Mouse (Mus musculus) forebrain, embryonic 11.5 days (tissue): ENCODE data around the gene Pdlim3. TPM values are rescaled to one million over a fixed set of nuclear protein-coding genes. Genes with fewer than 3 reads are reported as not detected.
A peak's percentile ranks its signal among the peaks of the same experiment; 100 is the strongest.
"Not testable (repeated sequence)": the region's sequence is repeated elsewhere in the genome, so short reads cannot be mapped to it uniquely, and the experiment has no call there.

Experiments used
- ATAC-seq: fragments of 200-750 bp; cut with Nextera tagmentation; replicated peaks from 2 replicates; pipeline ENCODE4 v1.8.0; 2017; ENCODE audit warnings: moderate TSS enrichment; ENCODE audit not compliant: low FRiP score
- DNase-seq: peaks from one replicate; pipeline ENCODE4 v3.0.0-alpha.2; 2017; ENCODE audit warnings: low spot score
- H3K27ac ChIP-seq: fragments of 300-500 bp; sonication (generic); 2 replicates; pipeline ENCODE4 v1.5.1; 2014; ENCODE audit warnings: low read depth, low read length
- H3K27me3 ChIP-seq: fragments of 300-500 bp; sonication (generic); 2 replicates; pipeline ENCODE4 v1.6.1; 2014; ENCODE audit warnings: mild to moderate bottlenecking, low read length, mixed read lengths; ENCODE audit not compliant: control insufficient read depth, insufficient read depth
- H3K36me3 ChIP-seq: fragments of 300-500 bp; sonication (generic); 2 replicates; pipeline ENCODE4 v1.6.1; 2014; ENCODE audit warnings: mild to moderate bottlenecking, low read length, moderate library complexity, mixed read lengths; ENCODE audit not compliant: control insufficient read depth, insufficient read depth
- H3K4me1 ChIP-seq: fragments of 300-500 bp; sonication (generic); replicated peaks from 2 replicates; pipeline ENCODE4 v1.6.1; 2014; ENCODE audit warnings: low read length, mixed read lengths; ENCODE audit not compliant: control insufficient read depth, insufficient read depth
- H3K4me2 ChIP-seq: fragments of 300-500 bp; sonication (generic); 2 replicates; pipeline ENCODE4 v1.6.1; 2014; ENCODE audit warnings: low read depth, mild to moderate bottlenecking, low read length, moderate library complexity, mixed read lengths; ENCODE audit not compliant: severe bottlenecking
- H3K4me3 ChIP-seq: fragments of 300-500 bp; sonication (generic); 2 replicates; pipeline ENCODE4 v1.5.1; 2014; ENCODE audit warnings: low read depth, low read length
- H3K9ac ChIP-seq: fragments of 300-500 bp; sonication (generic); 2 replicates; pipeline ENCODE4 v1.6.1; 2014; ENCODE audit warnings: low read length
- H3K9me3 ChIP-seq: fragments of 300-500 bp; sonication (generic); 2 replicates; pipeline ENCODE4 v1.6.1; 2016; ENCODE audit warnings: low read length, mixed read lengths; ENCODE audit not compliant: control insufficient read depth
- WGBS: fragments of 180-500 bp; shearing (Covaris S2); extraction: QIAGEN DNeasy Blood & Tissue Kit; methylation state at CpG from one replicate; pipeline ENCODE4 v1.1.7; 2014; 5-methylcytosine and 5-hydroxymethylcytosine counted together
- polyA plus RNA-seq: library from polyadenylated mRNA; unstranded; fragments of >200 nt; fragmentation: Nextera tagmentation; extraction: Ambion mirVana; gene quantifications from 2 replicates; pipeline ENCODE4 v1.2.1, GENCODE M21; 2014

Pdlim3 gene
- polyA plus RNA-seq, 1 experiment from 2014 or later = 10.0 TPM

DNA sequence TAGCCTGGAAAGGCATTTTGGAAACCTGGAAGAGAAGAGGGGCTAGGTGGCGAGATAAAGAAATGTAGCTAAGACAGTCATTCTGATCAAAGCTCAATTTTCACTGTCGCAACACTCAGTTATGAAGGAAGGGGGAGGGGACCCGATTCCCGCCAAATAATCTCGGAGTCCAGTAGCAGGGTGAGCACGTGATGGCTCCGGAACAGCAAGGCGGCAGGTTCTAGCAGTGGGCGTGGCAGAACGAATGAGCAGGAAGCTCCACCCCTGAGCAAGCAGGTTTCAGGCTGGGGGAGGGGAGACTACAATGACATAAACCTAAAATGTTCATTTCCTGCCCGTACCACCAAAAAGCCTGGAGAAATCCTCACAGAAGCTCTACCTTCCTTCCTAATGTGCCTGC lies 13.7 kb upstream of the Pdlim3 start:
- not testable (repeated sequence) for H3K4me2 ChIP-seq, H3K9ac ChIP-seq, H3K27me3 ChIP-seq, ATAC-seq, H3K4me3 ChIP-seq, H3K4me1 ChIP-seq, H3K36me3 ChIP-seq, H3K27ac ChIP-seq, DNase-seq, H3K9me3 ChIP-seq
- WGBS = 89% methylated on average over 11 of the region's 11 CpGs

GRCm38 (mm10) chr8:45872077-45872476 lies 13.2 kb upstream of the Pdlim3 start:
- ATAC-seq (no peak), DNase-seq (no peak)
- 86% methylated on average over 7 of the region's 7 CpGs for WGBS
- no peaks in the 10 kb centered on the region for H3K4me1 ChIP-seq
- no peak overlapping the region for H3K4me3 ChIP-seq
- H3K4me2 ChIP-seq = no peak overlapping the region
- H3K9ac ChIP-seq = no peak overlapping the region
- no peaks in the 10 kb centered on the region for H3K36me3 ChIP-seq
- no peak overlapping the region for H3K27ac ChIP-seq
- no peaks in the 10 kb centered on the region for H3K27me3 ChIP-seq
- H3K9me3 ChIP-seq = no peaks in the 10 kb centered on the region

GRCm38 (mm10) chr8:45874945-45875626 lies 10.2 kb upstream of the Pdlim3 start:
- H3K9ac ChIP-seq = peak overlapping the region; percentile 23; the same call in 1 of the 2 replicates
- peak; percentile 79 for ATAC-seq

GRCm38 (mm10) chr8:45876397-45876796 lies 8.9 kb upstream of the Pdlim3 start:
- Histone ChIP-seq H3K27me3 (no peaks in the 10 kb centered on the region), H3K4me1 (no peaks in the 10 kb centered on the region), H3K27ac (no peak overlapping the region), H3K4me3 (no peak overlapping the region), H3K36me3 (no peaks in the 10 kb centered on the region), H3K9ac (no peak overlapping the region), H3K4me2 (no peak overlapping the region), H3K9me3 (peaks cover 3% of the 10 kb centered on the region; the same call in 1 of the 2 replicates)
- DNase-seq (no peak), ATAC-seq (0 out of 2 replicates have a peak, but pooled peaks have one; percentile 45)
- 68% methylated on average over 5 of the region's 5 CpGs for WGBS

More at GRCm38 (mm10) chr8:45874945-45875626, 10.2 kb upstream of the Pdlim3 start:
- no peaks in the 10 kb centered on the region for H3K27me3 ChIP-seq
- H3K36me3 ChIP-seq = no peaks in the 10 kb centered on the region
- H3K9me3 ChIP-seq = peaks cover 1% of the 10 kb centered on the region; the same call in 1 of the 2 replicates
- peak overlapping the region; percentile 22; the same call in 1 of the 2 replicates for H3K4me2 ChIP-seq
- peak; percentile 66 for DNase-seq
- WGBS = 27% methylated on average over 10 of the region's 10 CpGs
- no peak overlapping the region for H3K4me3 ChIP-seq
- H3K4me1 ChIP-seq = no peaks in the 10 kb centered on the region
- H3K27ac ChIP-seq = peak overlapping the region; percentile 55

GRCm38 (mm10) chr8:45877680-45878079 lies 7.6 kb upstream of the Pdlim3 start:
- 87% methylated on average over 7 of the region's 7 CpGs for WGBS
- no peak overlapping the region for H3K27ac ChIP-seq
- H3K9ac ChIP-seq = no peak overlapping the region
- ATAC-seq = no peak
- H3K27me3 ChIP-seq = no peaks in the 10 kb centered on the region
- DNase-seq = no peak
- no peaks in the 10 kb centered on the region for H3K4me1 ChIP-seq
- H3K9me3 ChIP-seq = peaks cover 3% of the 10 kb centered on the region; the same call in 1 of the 2 replicates
- H3K36me3 ChIP-seq = no peaks in the 10 kb centered on the region
- H3K4me3 ChIP-seq = no peak overlapping the region
- no peak overlapping the region for H3K4me2 ChIP-seq

DNA sequence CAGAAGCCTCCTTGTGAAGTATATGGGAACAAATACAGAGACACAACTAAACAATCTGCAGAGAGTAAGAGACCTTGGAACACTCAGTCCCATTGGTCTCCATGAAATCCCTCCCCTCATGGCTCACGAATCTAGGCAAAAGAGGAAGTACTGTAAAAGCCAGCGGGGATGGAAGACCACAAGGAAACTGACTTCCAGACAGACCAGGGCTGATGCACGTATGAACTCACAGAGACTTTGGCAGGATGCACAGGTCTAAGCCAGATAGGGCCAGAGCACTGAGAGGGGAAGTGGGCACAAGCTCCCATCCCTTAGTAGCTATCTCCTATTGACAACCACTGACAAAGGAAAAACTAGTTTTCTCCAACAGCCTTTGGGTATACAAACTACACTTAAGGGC lies 4.8 kb upstream of the Pdlim3 start:
- WGBS = 92% methylated on average over 3 of the region's 3 CpGs
- Histone ChIP-seq H3K36me3 (no peaks in the 10 kb centered on the region), H3K27ac (no peak overlapping the region), H3K9ac (no peak overlapping the region), H3K9me3 (peaks cover 3% of the 10 kb centered on the region; the same call in 1 of the 2 replicates), H3K27me3 (peaks cover 3% of the 10 kb centered on the region; the same call in 1 of the 2 replicates), H3K4me2 (no peak overlapping the region), H3K4me1 (no peaks in the 10 kb centered on the region; the same call in 1 of the 2 replicates), H3K4me3 (no peak overlapping the region)
- no peak for DNase-seq
- no peak for ATAC-seq

DNA sequence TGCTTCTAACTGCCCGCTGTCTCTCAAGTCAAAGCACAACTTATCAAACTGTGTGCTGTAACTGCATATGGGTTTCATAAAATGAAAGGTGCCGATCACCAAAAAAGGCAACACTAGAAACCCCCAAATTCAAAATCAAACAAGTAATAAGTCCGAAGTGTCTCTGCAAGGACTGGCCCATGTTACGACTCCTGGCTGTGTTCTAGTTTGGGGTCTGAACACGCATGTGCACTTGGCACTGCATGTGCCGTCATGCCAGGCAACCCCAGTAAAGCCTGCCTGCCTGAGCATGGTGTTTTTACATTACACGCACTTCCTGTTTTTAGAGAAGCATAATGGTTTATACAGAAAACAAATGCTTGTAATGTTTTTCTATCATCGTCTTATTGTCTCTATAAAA lies 3.5 kb upstream of the Pdlim3 start:
- ATAC-seq = no peak
- peaks cover 3% of the 10 kb centered on the region; the same call in 1 of the 2 replicates for H3K27me3 ChIP-seq
- no peaks in the 10 kb centered on the region; the same call in 1 of the 2 replicates for H3K4me1 ChIP-seq
- peaks cover 3% of the 10 kb centered on the region; the same call in 1 of the 2 replicates for H3K9me3 ChIP-seq
- no peak overlapping the region for H3K9ac ChIP-seq
- no peaks in the 10 kb centered on the region for H3K36me3 ChIP-seq
- 92% methylated on average over 8 of the region's 8 CpGs for WGBS
- DNase-seq = no peak
- no peak overlapping the region for H3K27ac ChIP-seq
- H3K4me2 ChIP-seq = no peak overlapping the region
- no peak overlapping the region for H3K4me3 ChIP-seq

GRCm38 (mm10) chr8:45883793-45884192 lies 1.5 kb upstream of the Pdlim3 start:
- peaks cover 3% of the 10 kb centered on the region; the same call in 1 of the 2 replicates for H3K27me3 ChIP-seq
- no peaks in the 10 kb centered on the region for H3K36me3 ChIP-seq
- no peaks in the 10 kb centered on the region; the same call in 1 of the 2 replicates for H3K4me1 ChIP-seq
- ATAC-seq = no peak
- H3K4me3 ChIP-seq = no peak overlapping the region
- DNase-seq = no peak
- H3K27ac ChIP-seq = no peak overlapping the region
- H3K4me2 ChIP-seq = no peak overlapping the region
- WGBS = 50% methylated on average over 4 of the region's 4 CpGs
- H3K9ac ChIP-seq = no peak overlapping the region
- peaks cover 3% of the 10 kb centered on the region; the same call in 1 of the 2 replicates for H3K9me3 ChIP-seq
